ENCODE assay signal across 12 mouse cellular contexts in genomic region chr9:56583139-56584042, GRCm38 (mm10).
A peak's percentile ranks its signal among the peaks of the same experiment; 100 is the strongest.
DNase-seq lines count a peak whose midpoint lies in the region; ATAC-seq and TF ChIP-seq lines count a peak whose summit lies in the region.
"Had no signal": no experiment of that assay in that cellular context is flagged by ENCODE, and none has a peak within 500 bp of the region (broad histone marks: within the 10 kb centered on the region; RNA-seq: fewer than 3 reads in every experiment).

No protein-coding gene starts in this region.

- no peaks in the 10 kb centered on the region for H3K36me3 ChIP-seq in forebrain, embryonic 13.5 days (ENCODE audit: poor library complexity, severe bottlenecking)
- no peaks in the 10 kb centered on the region for H3K36me3 ChIP-seq in forebrain, embryonic 12.5 days (replicated peaks)
- H3K36me3 ChIP-seq in limb, embryonic 10.5 days: no peaks in the 10 kb centered on the region
- H3K36me3 ChIP-seq in stomach, postnatal 0 days (ENCODE audit: control insufficient read depth, insufficient read depth, low read length): no peaks in the 10 kb centered on the region
- no peaks in the 10 kb centered on the region for H3K36me3 ChIP-seq in kidney, embryonic 14.5 days (ENCODE audit: control insufficient read depth, insufficient read depth, low read length)
- H3K36me3 ChIP-seq: stomach, embryonic 15.5 days had no signal

- no peak overlapping the region for H3K4me3 ChIP-seq in forebrain, embryonic 13.5 days
- H3K4me3 ChIP-seq in forebrain, embryonic 12.5 days (replicated peaks): no peak overlapping the region
- H3K4me3 ChIP-seq in limb, embryonic 10.5 days: no peak overlapping the region
- H3K4me3 ChIP-seq in stomach, postnatal 0 days (ENCODE audit: low read depth, low read length): no peak overlapping the region
- H3K4me3 ChIP-seq in kidney, embryonic 14.5 days (ENCODE audit: low read length): no peak overlapping the region
- H3K4me3 ChIP-seq: stomach, embryonic 15.5 days had no signal

- peaks cover 35% of the 10 kb centered on the region for H3K4me1 ChIP-seq in forebrain, embryonic 13.5 days
- H3K4me1 ChIP-seq in forebrain, embryonic 12.5 days: peaks cover 40% of the 10 kb centered on the region
- H3K4me1 ChIP-seq in limb, embryonic 10.5 days: peaks cover 36% of the 10 kb centered on the region
- no peaks in the 10 kb centered on the region for H3K4me1 ChIP-seq in stomach, postnatal 0 days (replicated peaks; ENCODE audit: control insufficient read depth, insufficient read depth)
- H3K4me1 ChIP-seq in kidney, embryonic 14.5 days (ENCODE audit: control insufficient read depth, insufficient read depth, low read length): 0 out of 2 replicates have a peak, but pooled peaks cover 4% of the 10 kb centered on the region
- H3K4me1 ChIP-seq: stomach, embryonic 15.5 days had no signal

- no peak for TF ChIP-seq CTCF in stomach, postnatal 0 days (IDR thresholded peaks at IDR 0.05; ENCODE audit: low read depth)

- DNase-seq in R1 (ENCODE audit: low read depth, low spot score): peak; percentile 25
- peak; percentile 44 to 49 for DNase-seq in cerebellum, postnatal 25 days
- DNase-seq in limb, embryonic 10.5 days (ENCODE audit: low spot score): no peak
- no peak for DNase-seq in stomach, postnatal 0 days (ENCODE audit: low spot score)
- DNase-seq in adrenal gland, adult (ENCODE audit: inconsistent age in 2 of 2, low spot score in 1 of 2): no peak
- DNase-seq: lung, postnatal 14 days; right cerebral cortex, postnatal 25 days had no signal

- ATAC-seq in forebrain, embryonic 13.5 days: peak; percentile 36; the same call in 1 of the 2 replicates
- no peak for ATAC-seq in forebrain, embryonic 12.5 days (ENCODE audit: low FRiP score)
- ATAC-seq in stomach, postnatal 0 days (ENCODE audit: low FRiP score, low TSS enrichment): no peak
- ATAC-seq in kidney, embryonic 14.5 days (ENCODE audit: low FRiP score, low TSS enrichment): no peak
- ATAC-seq: intestine, postnatal 0 days had no signal

- 50% methylated on average over 11 of the region's 11 CpGs for WGBS in forebrain, embryonic 13.5 days
- WGBS in forebrain, embryonic 12.5 days: 51% methylated on average over 11 of the region's 11 CpGs
- WGBS in limb, embryonic 10.5 days: 66% methylated on average over 11 of the region's 11 CpGs
- WGBS in stomach, postnatal 0 days: 63% methylated on average over 11 of the region's 11 CpGs
- 63% methylated on average over 11 of the region's 11 CpGs for WGBS in kidney, embryonic 14.5 days

- no peak overlapping the region for H3K4me2 ChIP-seq in forebrain, embryonic 13.5 days
- H3K4me2 ChIP-seq in forebrain, embryonic 12.5 days: no peak overlapping the region
- H3K4me2 ChIP-seq in stomach, postnatal 0 days (replicated peaks; ENCODE audit: low read depth): no peak overlapping the region
- no peak overlapping the region for H3K4me2 ChIP-seq in kidney, embryonic 14.5 days (replicated peaks; ENCODE audit: low read depth, low read length)
- H3K4me2 ChIP-seq: stomach, embryonic 15.5 days had no signal

- peak overlapping the region; percentile 31 for H3K27ac ChIP-seq in forebrain, embryonic 13.5 days
- no peak overlapping the region; the same call in 1 of the 2 replicates for H3K27ac ChIP-seq in forebrain, embryonic 12.5 days
- 0 out of 2 replicates have a peak overlapping the region, but pooled peaks have one; percentile 27 for H3K27ac ChIP-seq in limb, embryonic 10.5 days
- H3K27ac ChIP-seq in stomach, postnatal 0 days (replicated peaks): no peak overlapping the region
- no peak overlapping the region for H3K27ac ChIP-seq in kidney, embryonic 14.5 days (ENCODE audit: low read depth, low read length)
- H3K27ac ChIP-seq: stomach, embryonic 15.5 days had no signal

- no peaks in the 10 kb centered on the region for H3K9me3 ChIP-seq in forebrain, embryonic 13.5 days (replicated peaks)
- H3K9me3 ChIP-seq in forebrain, embryonic 12.5 days: no peaks in the 10 kb centered on the region
- H3K9me3 ChIP-seq in limb, embryonic 10.5 days (replicated peaks): no peaks in the 10 kb centered on the region
- H3K9me3 ChIP-seq in stomach, postnatal 0 days (ENCODE audit: control insufficient read depth, low read length): no peaks in the 10 kb centered on the region
- no peaks in the 10 kb centered on the region for H3K9me3 ChIP-seq in kidney, embryonic 14.5 days (ENCODE audit: control insufficient read depth, low read length)
- H3K9me3 ChIP-seq: stomach, embryonic 15.5 days had no signal

- H3K9ac ChIP-seq in forebrain, embryonic 13.5 days: no peak overlapping the region
- no peak overlapping the region for H3K9ac ChIP-seq in forebrain, embryonic 12.5 days
- no peak overlapping the region for H3K9ac ChIP-seq in stomach, postnatal 0 days (ENCODE audit: low read length)
- H3K9ac ChIP-seq in kidney, embryonic 14.5 days (ENCODE audit: low read depth, low read length): no peak overlapping the region
- H3K9ac ChIP-seq: stomach, embryonic 15.5 days had no signal

- peaks cover 4% of the 10 kb centered on the region; the same call in 1 of the 2 replicates for H3K27me3 ChIP-seq in forebrain, embryonic 13.5 days
- peaks cover 13% of the 10 kb centered on the region for H3K27me3 ChIP-seq in forebrain, embryonic 12.5 days
- H3K27me3 ChIP-seq in limb, embryonic 10.5 days (ENCODE audit: low read depth, poor library complexity, severe bottlenecking): peaks cover 8% of the 10 kb centered on the region; the same call in 1 of the 2 replicates
- no peaks in the 10 kb centered on the region for H3K27me3 ChIP-seq in stomach, postnatal 0 days (ENCODE audit: control insufficient read depth, insufficient read depth, low read length)
- H3K27me3 ChIP-seq in kidney, embryonic 14.5 days (ENCODE audit: control insufficient read depth, insufficient read depth, low read length): no peaks in the 10 kb centered on the region
- H3K27me3 ChIP-seq: stomach, embryonic 15.5 days had no signal

- no peak for TF ChIP-seq EP300 in stomach, postnatal 0 days (optimal IDR thresholded peaks at IDR 0.05)

Comparison
In these comparisons a context has a peak if more than half of its experiments do, and no peak if none do; other contexts are left out.
1. H3K27ac ChIP-seq: peak in forebrain, embryonic 13.5 days (single experiment) and limb, embryonic 10.5 days (single experiment); none in forebrain, embryonic 12.5 days (single experiment), stomach, postnatal 0 days (single experiment) and kidney, embryonic 14.5 days (single experiment).
2. DNase-seq: peak in R1 (single experiment) and cerebellum, postnatal 25 days (2 of 2); none in limb, embryonic 10.5 days (single experiment), stomach, postnatal 0 days (single experiment) and adrenal gland, adult (0 of 2).